Mouse (Mus musculus): ENCODE results near the gene Olfr143.

- TF ChIP-seq CTCF (IDR thresholded peaks at IDR 0.05), result no peak
- no peak for TF ChIP-seq EP300 (IDR thresholded peaks at IDR 0.05)
Observed at GRCm38 (mm10) chr9:38267551-38267950, 15.0 kb downstream of the Olfr143 start, which contains the start of gene Olfr895.

All from lung, postnatal 0 days (tissue).